In genomic region chr11:97537580-97538089, GRCm38 (mm10) we compare ENCODE assay signal across 8 mouse cellular contexts. TPM values are rescaled to one million over a fixed set of nuclear protein-coding genes. Genes with fewer than 3 reads are reported as not detected.
A peak's percentile ranks its signal among the peaks of the same experiment; 100 is the strongest.
DNase-seq lines count a peak whose midpoint lies in the region; ATAC-seq lines count a peak whose summit lies in the region.

No protein-coding gene starts in this region.

- no peaks in the 10 kb centered on the region for H3K9me3 ChIP-seq in liver, embryonic 13.5 days (replicated peaks)
- no peaks in the 10 kb centered on the region for H3K9me3 ChIP-seq in forebrain, embryonic 13.5 days (replicated peaks)
- no peaks in the 10 kb centered on the region for H3K9me3 ChIP-seq in midbrain, embryonic 13.5 days

- no peak for ATAC-seq in liver, embryonic 13.5 days (ENCODE audit: low read depth)
- ATAC-seq in forebrain, embryonic 13.5 days: no peak
- ATAC-seq in midbrain, embryonic 13.5 days: no peak

- WGBS in liver, embryonic 13.5 days (ENCODE audit: insufficient replicate concordance): 37% methylated on average over 12 of the region's 12 CpGs
- 9% methylated on average over 12 of the region's 12 CpGs for WGBS in forebrain, embryonic 13.5 days
- 20% methylated on average over 12 of the region's 12 CpGs for WGBS in midbrain, embryonic 13.5 days

- peaks cover 25% of the 10 kb centered on the region for H3K4me1 ChIP-seq in liver, embryonic 13.5 days (replicated peaks)
- H3K4me1 ChIP-seq in forebrain, embryonic 13.5 days: peaks cover 76% of the 10 kb centered on the region
- peaks cover 62% of the 10 kb centered on the region for H3K4me1 ChIP-seq in midbrain, embryonic 13.5 days (replicated peaks)

- H3K4me3 ChIP-seq in liver, embryonic 13.5 days (replicated peaks): no peak overlapping the region
- peak overlapping the region; percentile 30; the same call in 1 of the 2 replicates for H3K4me3 ChIP-seq in forebrain, embryonic 13.5 days
- peak overlapping the region; percentile 26; the same call in 1 of the 2 replicates for H3K4me3 ChIP-seq in midbrain, embryonic 13.5 days (replicated peaks)

- peak; percentile 54 to 55 for DNase-seq in cerebellum, adult 18-20 months
- no peak for DNase-seq in cerebellum, adult 9-10 months
- DNase-seq in liver, embryonic 13.5 days: no peak
- DNase-seq in liver: no peak
- DNase-seq in left cerebral cortex, adult 11 months (ENCODE audit: low spot score): no peak
- DNase-seq in left cerebral cortex, adult 9 months (ENCODE audit: low spot score in 2 of 2): no peak

- H3K9ac ChIP-seq in liver, embryonic 13.5 days: no peak overlapping the region
- H3K9ac ChIP-seq in forebrain, embryonic 13.5 days: no peak overlapping the region
- H3K9ac ChIP-seq in midbrain, embryonic 13.5 days (replicated peaks): peak overlapping the region; percentile 48; the same call in 1 of the 2 replicates

- peaks cover 94% of the 10 kb centered on the region for H3K27me3 ChIP-seq in liver, embryonic 13.5 days
- H3K27me3 ChIP-seq in forebrain, embryonic 13.5 days: peaks cover 58% of the 10 kb centered on the region
- H3K27me3 ChIP-seq in midbrain, embryonic 13.5 days: peaks cover 63% of the 10 kb centered on the region

- H3K4me2 ChIP-seq in liver, embryonic 13.5 days: peak overlapping the region; percentile 53; the same call in 1 of the 2 replicates
- peak overlapping the region; percentile 63 for H3K4me2 ChIP-seq in forebrain, embryonic 13.5 days
- peak overlapping the region; percentile 51 for H3K4me2 ChIP-seq in midbrain, embryonic 13.5 days (replicated peaks)

- H3K36me3 ChIP-seq in liver, embryonic 13.5 days: no peaks in the 10 kb centered on the region
- peaks cover 31% of the 10 kb centered on the region for H3K36me3 ChIP-seq in forebrain, embryonic 13.5 days (ENCODE audit: poor library complexity, severe bottlenecking)
- H3K36me3 ChIP-seq in midbrain, embryonic 13.5 days: peaks cover 34% of the 10 kb centered on the region

- H3K27ac ChIP-seq in liver, embryonic 13.5 days: no peak overlapping the region
- H3K27ac ChIP-seq in forebrain, embryonic 13.5 days: no peak overlapping the region
- H3K27ac ChIP-seq in midbrain, embryonic 13.5 days: no peak overlapping the region

RNA-seq across cellular contexts. Expression of gene 4933428G20Rik, which starts 37.5 kb away (rescaled TPM):
- 0.75 and 0.81 TPM in 2 replicates for polyA plus RNA-seq in liver, embryonic 13.5 days (2015; fragmentation: Nextera tagmentation; extraction: Ambion mirVana)
- polyA plus RNA-seq in forebrain, embryonic 13.5 days (2015; fragmentation: Nextera tagmentation; extraction: Ambion mirVana): 0.46 and 1.0 TPM in 2 replicates
- polyA plus RNA-seq in midbrain, embryonic 13.5 days (2015; fragmentation: Nextera tagmentation; extraction: Ambion mirVana): 0.88 and 1.2 TPM in 2 replicates

RNA-seq across cellular contexts. Expression of gene Srcin1, which starts 38.4 kb away (rescaled TPM):
- 0.01 TPM in 1 of 2 replicates, not detected in the other for polyA plus RNA-seq in liver, embryonic 13.5 days (2015; fragmentation: Nextera tagmentation; extraction: Ambion mirVana)
- polyA plus RNA-seq in forebrain, embryonic 13.5 days (2015; fragmentation: Nextera tagmentation; extraction: Ambion mirVana): 5.6 and 6.4 TPM in 2 replicates
- polyA plus RNA-seq in midbrain, embryonic 13.5 days (2015; fragmentation: Nextera tagmentation; extraction: Ambion mirVana): 7.0 and 8.5 TPM in 2 replicates

Comparison
In these comparisons a context has a peak if more than half of its experiments do, and no peak if none do; other contexts are left out.
1. DNase-seq: peak in cerebellum, adult 18-20 months (2 of 2); none in cerebellum, adult 9-10 months (single experiment), liver, embryonic 13.5 days (single experiment), liver (single experiment), left cerebral cortex, adult 11 months (single experiment) and left cerebral cortex, adult 9 months (0 of 2).
2. Peak in every context shown above with its lines, with median percentiles within 50 percentile points of each other: H3K4me2 ChIP-seq.